Mouse (Mus musculus): ENCODE data around the gene Nos1.

The Nos1 gene

GRCm38 (mm10) chr5:117780681-117781080 is at the start of gene Nos1:
TSS of gene Nos1 (plus strand) at chr5:117781032.
- in situ Hi-C loops (cut with MboI; ENCODE audit: low sequenced_read_pairs) = no loop called here

- in situ Hi-C loops (cut with MboI; ENCODE audit: low sequenced_read_pairs) = no loop called here
These were observed 49.5 kb upstream of the Nos1 start for GRCm38 (mm10) chr5:117731311-117731710.

GRCm38 (mm10) chr5:117744654-117745178 is 36.1 kb upstream of the Nos1 start:
- in situ Hi-C loops (cut with MboI; ENCODE audit: low sequenced_read_pairs) = no loop called here

- in situ Hi-C loops (cut with MboI; ENCODE audit: low sequenced_read_pairs) = no loop called here
These were observed 31.5 kb upstream of the Nos1 start for GRCm38 (mm10) chr5:117749353-117749752.

GRCm38 (mm10) chr5:117757696-117758482 is 22.9 kb upstream of the Nos1 start:
- in situ Hi-C loops (cut with MboI; ENCODE audit: low sequenced_read_pairs) = no loop called here

GRCm38 (mm10) chr5:117761181-117761832 is 19.5 kb upstream of the Nos1 start:
- in situ Hi-C loops (cut with MboI; ENCODE audit: low sequenced_read_pairs) = no loop called here

GRCm38 (mm10) chr5:117764496-117764895 is 16.3 kb upstream of the Nos1 start:
- in situ Hi-C loops (cut with MboI; ENCODE audit: low sequenced_read_pairs) = no loop called here

- in situ Hi-C loops (cut with MboI; ENCODE audit: low sequenced_read_pairs) = no loop called here
These were observed 1.7 kb upstream of the Nos1 start for GRCm38 (mm10) chr5:117779175-117779574.

GRCm38 (mm10) chr5:117781178-117781577 is 346 bp downstream of the Nos1 start:
- in situ Hi-C loops (cut with MboI; ENCODE audit: low sequenced_read_pairs) = no loop called here

- in situ Hi-C loops (cut with MboI; ENCODE audit: low sequenced_read_pairs) = no loop called here
These were observed 9.2 kb downstream of the Nos1 start for GRCm38 (mm10) chr5:117790071-117790470.

GRCm38 (mm10) chr5:117791875-117792274 is 11.0 kb downstream of the Nos1 start:
- in situ Hi-C loops (cut with MboI; ENCODE audit: low sequenced_read_pairs) = no loop called here

GRCm38 (mm10) chr5:117800849-117801248 is 20.0 kb downstream of the Nos1 start:
- in situ Hi-C loops (cut with MboI; ENCODE audit: low sequenced_read_pairs) = no loop called here

- in situ Hi-C loops (cut with MboI; ENCODE audit: low sequenced_read_pairs) = no loop called here
These were observed 21.3 kb downstream of the Nos1 start for GRCm38 (mm10) chr5:117802071-117802521.

GRCm38 (mm10) chr5:117803551-117803950 is 22.7 kb downstream of the Nos1 start:
- in situ Hi-C loops (cut with MboI; ENCODE audit: low sequenced_read_pairs) = no loop called here

GRCm38 (mm10) chr5:117810930-117811329 is 30.1 kb downstream of the Nos1 start:
- in situ Hi-C loops (cut with MboI; ENCODE audit: low sequenced_read_pairs) = no loop called here

- in situ Hi-C loops (cut with MboI; ENCODE audit: low sequenced_read_pairs) = no loop called here
These were observed 38.0 kb downstream of the Nos1 start for GRCm38 (mm10) chr5:117818800-117819199.

- in situ Hi-C loops (cut with MboI; ENCODE audit: low sequenced_read_pairs) = no loop called here
These were observed 39.6 kb downstream of the Nos1 start for GRCm38 (mm10) chr5:117820445-117820844.

- in situ Hi-C loops (cut with MboI; ENCODE audit: low sequenced_read_pairs) = no loop called here
These were observed 43.0 kb downstream of the Nos1 start for GRCm38 (mm10) chr5:117823811-117824210.

- in situ Hi-C loops (cut with MboI; ENCODE audit: low sequenced_read_pairs) = no loop called here
These were observed 43.7 kb downstream of the Nos1 start for GRCm38 (mm10) chr5:117824486-117824885.

- in situ Hi-C loops (cut with MboI; ENCODE audit: low sequenced_read_pairs) = loop anchor here (25.0 kb wide), 1 partner anchor 313 kb away; no protein-coding TSS in a partner anchor
These were observed 44.5 kb downstream of the Nos1 start for GRCm38 (mm10) chr5:117825336-117825735.

- in situ Hi-C loops (cut with MboI; ENCODE audit: low sequenced_read_pairs) = loop anchor here (25.0 kb wide), 1 partner anchor 315 kb away; no protein-coding TSS in a partner anchor
These were observed 46.5 kb downstream of the Nos1 start for GRCm38 (mm10) chr5:117827366-117827765.

GRCm38 (mm10) chr5:117836930-117837329 is 56.1 kb downstream of the Nos1 start:
- in situ Hi-C loops (cut with MboI; ENCODE audit: low sequenced_read_pairs) = loop anchor here (25.0 kb wide), 1 partner anchor 325 kb away; no protein-coding TSS in a partner anchor
